Mouse (Mus musculus) stomach, embryonic 14.5 days (tissue): ENCODE results near the gene Tfb1m. TPM values are rescaled to one million over a fixed set of nuclear protein-coding genes. Genes with fewer than 3 reads are reported as not detected.

Experiments used
- polyA plus RNA-seq: library from polyadenylated mRNA; unstranded; fragments of >200 nt; fragmentation: Nextera tagmentation; extraction: Ambion mirVana; gene quantifications from 2 replicates; pipeline ENCODE4 v1.2.1, GENCODE M21; 2014

Tfb1m gene
- polyA plus RNA-seq, 1 experiment from 2014 or later: 20.1 TPM

Other genes with a start within 250 kb of the Tfb1m start
- gene Tiam2, start 231.2 kb downstream of the Tfb1m start, polyA plus RNA-seq: 6.5 and 6.6 TPM in 2 replicates
- 0.55 and 0.70 TPM in 2 replicates for gene Cldn20, start 25.2 kb downstream of the Tfb1m start, polyA plus RNA-seq
- gene Nox3, start 138.5 kb upstream of the Tfb1m start, polyA plus RNA-seq: not detected in 2 replicates